Mouse (Mus musculus) layer of hippocampus, adult 9-10 months (tissue): Measurements from ENCODE around the gene H13.

Experiments
- DNase-seq: peaks from one replicate; pipeline ENCODE4 v3.0.0; 2022; ENCODE audit warnings: low spot score

The H13 gene

GRCm38 (mm10) chr2:152669256-152669638, at the start of gene H13:
Gene H13, plus strand, starts transcription at chr2:152669461.
- DNase-seq, result peak; percentile 70

- no peak for DNase-seq
These were observed 48.7 kb upstream of the H13 start for GRCm38 (mm10) chr2:152620367-152621134.

- DNase-seq, result no peak
These were observed 47.1 kb upstream of the H13 start for GRCm38 (mm10) chr2:152622151-152622550.

GRCm38 (mm10) chr2:152622953-152623352, 46.3 kb upstream of the H13 start, which contains the start of gene Defb25:
Gene Defb25, minus strand, starts transcription at chr2:152623053.
- DNase-seq, result no peak

GRCm38 (mm10) chr2:152624566-152624965, 44.7 kb upstream of the H13 start:
- DNase-seq, result no peak

- no peak for DNase-seq
These were observed 44.0 kb upstream of the H13 start for GRCm38 (mm10) chr2:152625256-152625655.

GRCm38 (mm10) chr2:152626774-152627591, 42.3 kb upstream of the H13 start, which contains the start of gene Rem1:
Gene Rem1, plus strand, starts transcription at chr2:152626951.
- DNase-seq, result no peak

GRCm38 (mm10) chr2:152628066-152628465, 41.2 kb upstream of the H13 start:
- DNase-seq, result no peak

GRCm38 (mm10) chr2:152629239-152629638, 40.0 kb upstream of the H13 start:
- DNase-seq, result no peak

- no peak for DNase-seq
These were observed 39.4 kb upstream of the H13 start for GRCm38 (mm10) chr2:152629904-152630303.

GRCm38 (mm10) chr2:152633334-152633733, 35.9 kb upstream of the H13 start:
- no peak for DNase-seq

GRCm38 (mm10) chr2:152634311-152634710, 35.0 kb upstream of the H13 start:
- DNase-seq, result no peak

- DNase-seq, result no peak
These were observed 32.8 kb upstream of the H13 start for GRCm38 (mm10) chr2:152636246-152637005.

- no peak for DNase-seq
These were observed 32.3 kb upstream of the H13 start for GRCm38 (mm10) chr2:152637006-152637322.

GRCm38 (mm10) chr2:152637381-152637780, 31.9 kb upstream of the H13 start:
- DNase-seq, result no peak

GRCm38 (mm10) chr2:152638865-152639264, 30.4 kb upstream of the H13 start:
- DNase-seq, result no peak

- no peak for DNase-seq
These were observed 29.7 kb upstream of the H13 start for GRCm38 (mm10) chr2:152639406-152640113.

- no peak for DNase-seq
These were observed 16.2 kb upstream of the H13 start for GRCm38 (mm10) chr2:152652901-152653620.

GRCm38 (mm10) chr2:152653874-152654715, 15.2 kb upstream of the H13 start:
- DNase-seq, result peak; percentile 73

- DNase-seq, result no peak
These were observed 11.9 kb upstream of the H13 start for GRCm38 (mm10) chr2:152657398-152657797.
